Mouse (Mus musculus): Measurements from ENCODE around the gene Apol10a.
"Not testable (repeated sequence)": the region's sequence is repeated elsewhere in the genome, so short reads cannot be mapped to it uniquely, and the experiment has no call there.

The Apol10a gene

GRCm38 (mm10) chr15:77476693-77477092, at the start of gene Apol10a:
Gene Apol10a, plus strand, starts transcription at chr15:77477047.
- DNase-seq (ENCODE audit: low read depth, low spot score): not testable (repeated sequence)

- DNase-seq (ENCODE audit: low read depth, low spot score): not testable (repeated sequence)
Observed at GRCm38 (mm10) chr15:77428690-77429448, 48.0 kb upstream of the Apol10a start.

- not testable (repeated sequence) for DNase-seq (ENCODE audit: low read depth, low spot score)
Observed at GRCm38 (mm10) chr15:77444746-77445145, 32.1 kb upstream of the Apol10a start.

- not testable (repeated sequence) for DNase-seq (ENCODE audit: low read depth, low spot score)
Observed at GRCm38 (mm10) chr15:77445668-77446067, 31.2 kb upstream of the Apol10a start.

GRCm38 (mm10) chr15:77447392-77447791, 29.5 kb upstream of the Apol10a start, which contains the start of gene Apol7b:
Gene Apol7b, minus strand, starts transcription at chr15:77447492.
- DNase-seq (ENCODE audit: low read depth, low spot score): not testable (repeated sequence)

- peak; percentile 67 for DNase-seq (ENCODE audit: low read depth, low spot score)
Observed at GRCm38 (mm10) chr15:77449927-77450326, 26.9 kb upstream of the Apol10a start.

GRCm38 (mm10) chr15:77474699-77475390, 2.0 kb upstream of the Apol10a start:
- DNase-seq (ENCODE audit: low read depth, low spot score): not testable (repeated sequence)

GRCm38 (mm10) chr15:77482140-77482794, 5.4 kb downstream of the Apol10a start:
- DNase-seq (ENCODE audit: low read depth, low spot score): no peak

GRCm38 (mm10) chr15:77493181-77493580, 16.3 kb downstream of the Apol10a start:
- not testable (repeated sequence) for DNase-seq (ENCODE audit: low read depth, low spot score)

GRCm38 (mm10) chr15:77494694-77495093, 17.8 kb downstream of the Apol10a start:
- DNase-seq (ENCODE audit: low read depth, low spot score): not testable (repeated sequence)

- DNase-seq (ENCODE audit: low read depth, low spot score): not testable (repeated sequence)
Observed at GRCm38 (mm10) chr15:77507966-77508365, 31.1 kb downstream of the Apol10a start, which contains the start of gene Apol11a. Gene Apol11a, plus strand, starts transcription at chr15:77508271.

GRCm38 (mm10) chr15:77520596-77520995, 43.7 kb downstream of the Apol10a start:
- DNase-seq (ENCODE audit: low read depth, low spot score): not testable (repeated sequence)

- DNase-seq (ENCODE audit: low read depth, low spot score): peak; percentile 61
Observed at GRCm38 (mm10) chr15:77523186-77523843, 46.5 kb downstream of the Apol10a start.

GRCm38 (mm10) chr15:77533216-77533615, 56.4 kb downstream of the Apol10a start, which contains the start of gene Apol7c:
Gene Apol7c, minus strand, starts transcription at chr15:77533316.
- DNase-seq (ENCODE audit: low read depth, low spot score): no peak

- DNase-seq (ENCODE audit: low read depth, low spot score): not testable (repeated sequence)
Observed at GRCm38 (mm10) chr15:77539221-77539620, 62.4 kb downstream of the Apol10a start.

All from ES-CJ7 (cell line).